Mouse (Mus musculus) forebrain, embryonic 16.5 days (tissue): ENCODE results near the gene Gm5148. TPM values are rescaled to one million over a fixed set of nuclear protein-coding genes. Genes with fewer than 3 reads are reported as not detected.
A peak's percentile ranks its signal among the peaks of the same experiment; 100 is the strongest.

ENCODE experiments used
- ATAC-seq: fragments of 200-750 bp; cut with Nextera tagmentation; 2 replicates; pipeline ENCODE4 v1.8.0; 2017; ENCODE audit warnings: mild to moderate bottlenecking, moderate library complexity
- H3K27ac ChIP-seq: fragments of 300-500 bp; sonication (generic); 2 replicates; pipeline ENCODE4 v1.5.1; 2014; ENCODE audit warnings: low read length, control low read depth
- H3K27me3 ChIP-seq: fragments of 300-500 bp; sonication (generic); replicated peaks from 2 replicates; pipeline ENCODE4 v1.6.1; 2014; ENCODE audit warnings: low read length; ENCODE audit not compliant: control insufficient read depth, insufficient read depth
- H3K36me3 ChIP-seq: fragments of 300-500 bp; sonication (generic); 2 replicates; pipeline ENCODE4 v1.6.1; 2014; ENCODE audit not compliant: control insufficient read depth, insufficient read depth
- H3K4me1 ChIP-seq: fragments of 300-500 bp; sonication (generic); replicated peaks from 2 replicates; pipeline ENCODE4 v1.6.1; 2014; ENCODE audit warnings: low read length; ENCODE audit not compliant: control insufficient read depth, insufficient read depth
- H3K4me2 ChIP-seq: fragments of 300-500 bp; sonication (generic); 2 replicates; pipeline ENCODE4 v1.6.1; 2014; ENCODE audit warnings: mild to moderate bottlenecking, low read length, control low read depth
- H3K4me3 ChIP-seq: fragments of 300-500 bp; sonication (generic); replicated peaks from 2 replicates; pipeline ENCODE4 v1.5.1; 2014; ENCODE audit warnings: mild to moderate bottlenecking, low read length, control low read depth
- H3K9ac ChIP-seq: fragments of 300-500 bp; sonication (generic); replicated peaks from 2 replicates; pipeline ENCODE4 v1.6.1; 2014; ENCODE audit warnings: low read depth, low read length, control low read depth
- H3K9me3 ChIP-seq: fragments of 300-500 bp; sonication (generic); 2 replicates; pipeline ENCODE4 v1.6.1; 2016; ENCODE audit warnings: low read length; ENCODE audit not compliant: control insufficient read depth
- WGBS: fragments of 180-500 bp; shearing (Covaris S2); extraction: QIAGEN DNeasy Blood & Tissue Kit; methylation state at CpG from one replicate; pipeline ENCODE4 v1.1.7; 2014; 5-methylcytosine and 5-hydroxymethylcytosine counted together
- polyA plus RNA-seq: library from polyadenylated mRNA; unstranded; fragments of >200 nt; fragmentation: Nextera tagmentation; extraction: Ambion mirVana; gene quantifications from 2 replicates; pipeline ENCODE4 v1.2.1, GENCODE M21; 2015

Gm5148 gene
- polyA plus RNA-seq, 1 experiment from 2014 or later, result 6.1 TPM

DNA sequence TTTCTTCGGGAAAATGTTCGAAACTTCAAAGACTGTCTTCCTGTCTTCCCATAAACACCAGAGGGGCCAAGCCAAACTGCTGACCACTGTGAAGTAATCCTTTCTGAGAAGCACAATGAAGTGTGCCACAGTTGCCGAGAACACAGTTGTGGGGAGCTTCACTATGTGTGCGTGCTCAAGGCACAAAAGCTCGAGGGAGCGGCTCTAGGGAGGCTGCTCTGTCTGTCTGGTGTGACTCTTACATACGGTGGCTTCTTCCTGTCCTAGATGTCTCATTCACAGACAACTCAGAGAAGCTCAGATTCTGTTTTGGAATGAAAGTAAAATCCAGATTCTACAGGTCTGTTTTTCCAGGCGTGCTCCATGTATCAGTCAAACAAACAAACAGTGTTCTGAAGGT lies 48.0 kb downstream of the Gm5148 start:
- Histone ChIP-seq H3K4me1 (peaks cover 7% of the 10 kb centered on the region), H3K36me3 (no peaks in the 10 kb centered on the region), H3K9ac (no peak overlapping the region), H3K27ac (no peak overlapping the region), H3K4me2 (no peak overlapping the region), H3K27me3 (no peaks in the 10 kb centered on the region), H3K9me3 (no peaks in the 10 kb centered on the region), H3K4me3 (no peak overlapping the region)
- no peak for ATAC-seq
- WGBS, result 78% methylated on average over 8 of the region's 8 CpGs

- Histone ChIP-seq H3K9ac (no peak overlapping the region), H3K4me3 (no peak overlapping the region), H3K27ac (no peak overlapping the region), H3K36me3 (no peaks in the 10 kb centered on the region), H3K9me3 (no peaks in the 10 kb centered on the region), H3K4me2 (no peak overlapping the region), H3K27me3 (no peaks in the 10 kb centered on the region), H3K4me1 (peaks cover 7% of the 10 kb centered on the region)
- no peak for ATAC-seq
- 88% methylated on average over 11 of the region's 11 CpGs for WGBS
Observed at GRCm38 (mm10) chr3:37675056-37675525, 49.2 kb downstream of the Gm5148 start.

- peaks cover 7% of the 10 kb centered on the region for H3K4me1 ChIP-seq
- no peak overlapping the region for H3K4me2 ChIP-seq
- H3K4me3 ChIP-seq, result no peak overlapping the region
- no peak overlapping the region for H3K9ac ChIP-seq
- H3K9me3 ChIP-seq, result peaks cover 10% of the 10 kb centered on the region
- no peaks in the 10 kb centered on the region for H3K36me3 ChIP-seq
- no peak for ATAC-seq
- 44% methylated on average over 13 of the region's 13 CpGs for WGBS
- H3K27me3 ChIP-seq, result no peaks in the 10 kb centered on the region
- H3K27ac ChIP-seq, result no peak overlapping the region
Observed at GRCm38 (mm10) chr3:37673513-37674261, 50.6 kb downstream of the Gm5148 start.

- H3K9ac ChIP-seq, result no peak overlapping the region
- peaks cover 14% of the 10 kb centered on the region for H3K9me3 ChIP-seq
- no peak for ATAC-seq
Observed at GRCm38 (mm10) chr3:37672266-37673040, 51.8 kb downstream of the Gm5148 start.

GRCm38 (mm10) chr3:37669100-37669499 lies 55.2 kb downstream of the Gm5148 start:
- Histone ChIP-seq H3K27ac (no peak overlapping the region), H3K9me3 (peaks cover 14% of the 10 kb centered on the region), H3K36me3 (no peaks in the 10 kb centered on the region), H3K4me2 (no peak overlapping the region), H3K27me3 (no peaks in the 10 kb centered on the region), H3K4me1 (peaks cover 7% of the 10 kb centered on the region), H3K9ac (no peak overlapping the region), H3K4me3 (no peak overlapping the region)
- WGBS, result 97% methylated on average over 20 of the region's 20 CpGs
- no peak for ATAC-seq

More at GRCm38 (mm10) chr3:37672266-37673040, 51.8 kb downstream of the Gm5148 start:
- Histone ChIP-seq H3K27ac (no peak overlapping the region), H3K27me3 (no peaks in the 10 kb centered on the region), H3K4me1 (peaks cover 7% of the 10 kb centered on the region), H3K36me3 (no peaks in the 10 kb centered on the region), H3K4me2 (no peak overlapping the region), H3K4me3 (no peak overlapping the region)
- 11% methylated on average over 15 of the region's 15 CpGs for WGBS

- H3K9ac ChIP-seq, result no peak overlapping the region
- H3K4me2 ChIP-seq, result no peak overlapping the region
- H3K4me1 ChIP-seq, result peaks cover 7% of the 10 kb centered on the region
- peaks cover 14% of the 10 kb centered on the region for H3K9me3 ChIP-seq
- no peak overlapping the region for H3K4me3 ChIP-seq
- no peak for ATAC-seq
- WGBS, result 89% methylated on average over 12 of the region's 12 CpGs
- no peaks in the 10 kb centered on the region for H3K36me3 ChIP-seq
- no peak overlapping the region for H3K27ac ChIP-seq
- H3K27me3 ChIP-seq, result no peaks in the 10 kb centered on the region
Observed at GRCm38 (mm10) chr3:37668652-37669051, 55.6 kb downstream of the Gm5148 start.

GRCm38 (mm10) chr3:37667736-37668135 lies 56.6 kb downstream of the Gm5148 start:
- Histone ChIP-seq H3K27ac (no peak overlapping the region), H3K27me3 (no peaks in the 10 kb centered on the region), H3K36me3 (no peaks in the 10 kb centered on the region), H3K4me2 (no peak overlapping the region), H3K4me3 (no peak overlapping the region), H3K9me3 (peaks cover 14% of the 10 kb centered on the region), H3K9ac (no peak overlapping the region), H3K4me1 (peaks cover 5% of the 10 kb centered on the region)
- no peak for ATAC-seq
- 42% methylated on average over 7 of the region's 7 CpGs for WGBS

GRCm38 (mm10) chr3:37667119-37667467 lies 57.2 kb downstream of the Gm5148 start:
- Histone ChIP-seq H3K4me2 (no peak overlapping the region), H3K9ac (no peak overlapping the region), H3K9me3 (peaks cover 14% of the 10 kb centered on the region), H3K4me1 (no peaks in the 10 kb centered on the region; the same call in 1 of the 2 replicates), H3K27ac (no peak overlapping the region), H3K36me3 (no peaks in the 10 kb centered on the region), H3K4me3 (no peak overlapping the region), H3K27me3 (no peaks in the 10 kb centered on the region)
- 19% methylated on average over 2 of the region's 2 CpGs for WGBS
- ATAC-seq, result no peak

- Histone ChIP-seq H3K27me3 (no peaks in the 10 kb centered on the region), H3K4me3 (no peak overlapping the region), H3K27ac (no peak overlapping the region), H3K4me2 (no peak overlapping the region), H3K9me3 (peaks cover 14% of the 10 kb centered on the region), H3K4me1 (no peaks in the 10 kb centered on the region; the same call in 1 of the 2 replicates), H3K36me3 (no peaks in the 10 kb centered on the region), H3K9ac (no peak overlapping the region)
- ATAC-seq, result peak; percentile 69; the same call in 1 of the 2 replicates
- WGBS, result 16% methylated on average over 9 of the region's 9 CpGs
Observed at GRCm38 (mm10) chr3:37666291-37667118, 57.8 kb downstream of the Gm5148 start.
